Mouse (Mus musculus): ENCODE data around the gene Sult1e1.

DNA sequence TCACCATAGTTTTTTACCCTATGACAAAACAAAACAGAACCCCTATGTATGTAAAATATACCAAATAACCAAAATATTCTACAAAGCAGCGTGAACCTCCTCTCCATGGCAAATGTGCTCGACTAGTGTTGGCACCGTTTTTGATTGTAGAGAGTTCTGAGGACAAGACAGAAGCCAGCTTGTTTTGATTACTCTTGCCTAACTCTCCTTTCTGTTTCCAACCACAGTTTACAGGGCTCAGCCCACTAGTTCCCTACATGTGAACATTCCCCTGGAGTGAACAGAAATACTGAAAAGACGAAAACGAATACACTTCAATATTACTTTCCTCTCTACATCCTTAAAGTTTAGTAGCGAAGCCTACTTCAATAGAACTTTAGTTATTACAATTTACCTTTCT lies 18.6 kb downstream of the Sult1e1 start:
- no peak for TF ChIP-seq CTCF (IDR thresholded peaks at IDR 0.05; ENCODE audit: low read depth)
- no peak for TF ChIP-seq EP300 (IDR thresholded peaks at IDR 0.05; ENCODE audit: low read depth)
